Mouse (Mus musculus) intestine, postnatal 0 days (tissue): ENCODE data around the gene Cct4. TPM values are rescaled to one million over a fixed set of nuclear protein-coding genes. Genes with fewer than 3 reads are reported as not detected.

Source experiments
- ATAC-seq: fragments of 200-750 bp; cut with Nextera tagmentation; 2 replicates; pipeline ENCODE4 v1.8.0; 2017; ENCODE audit warnings: mild to moderate bottlenecking, moderate TSS enrichment, moderate library complexity
- H3K27ac ChIP-seq: fragments of 300-500 bp; sonication (generic); 2 replicates; pipeline ENCODE4 v1.5.1; 2014; ENCODE audit warnings: mild to moderate bottlenecking, low read depth, low read length, moderate library complexity
- H3K27me3 ChIP-seq: fragments of 300-500 bp; sonication (generic); replicated peaks from 2 replicates; pipeline ENCODE4 v1.6.1; 2014; ENCODE audit warnings: low read length, mixed read lengths; ENCODE audit not compliant: control insufficient read depth, insufficient read depth
- H3K36me3 ChIP-seq: fragments of 300-500 bp; sonication (generic); 2 replicates; pipeline ENCODE4 v1.6.1; 2014; ENCODE audit warnings: mild to moderate bottlenecking, moderate library complexity; ENCODE audit not compliant: control insufficient read depth, insufficient read depth
- H3K4me1 ChIP-seq: fragments of 300-500 bp; sonication (generic); replicated peaks from 2 replicates; pipeline ENCODE4 v1.6.1; 2014; ENCODE audit warnings: antibody characterized with exemption, low read length, mixed read lengths; ENCODE audit not compliant: control insufficient read depth, insufficient read depth
- H3K4me2 ChIP-seq: fragments of 300-500 bp; sonication (generic); replicated peaks from 2 replicates; pipeline ENCODE4 v1.6.1; 2014; ENCODE audit warnings: low read depth, mild to moderate bottlenecking, moderate library complexity
- H3K4me3 ChIP-seq: fragments of 300-500 bp; sonication (generic); 2 replicates; pipeline ENCODE4 v1.5.1; 2014; ENCODE audit warnings: low read depth, low read length
- H3K9ac ChIP-seq: fragments of 300-500 bp; sonication (generic); 2 replicates; pipeline ENCODE4 v1.6.1; 2014; ENCODE audit warnings: mild to moderate bottlenecking, low read depth, low read length
- H3K9me3 ChIP-seq: fragments of 300-500 bp; sonication (generic); 2 replicates; pipeline ENCODE4 v1.6.1; 2016; ENCODE audit warnings: mixed run types; ENCODE audit not compliant: control insufficient read depth
- CTCF ChIP-seq: sonication (generic); IDR thresholded peaks from 2 replicates; pipeline ENCODE4 v1.5.1; 2016; ENCODE audit warnings: low read depth, mild to moderate bottlenecking, control low read depth, antibody characterized with exemption, moderate library complexity
- WGBS: fragments of 180-500 bp; shearing (Covaris S2); extraction: QIAGEN DNeasy Blood & Tissue Kit; methylation state at CpG from one replicate; pipeline ENCODE4 v1.1.7; 2014; 5-methylcytosine and 5-hydroxymethylcytosine counted together
- polyA plus RNA-seq: library from polyadenylated mRNA; unstranded; fragments of >200 nt; fragmentation: Nextera tagmentation; extraction: Ambion mirVana; gene quantifications from 2 replicates; pipeline ENCODE4 v1.2.1, GENCODE M21; 2015

The Cct4 gene
- polyA plus RNA-seq, 1 experiment from 2014 or later, result 101 TPM

GRCm38 (mm10) chr11:22971835-22972709 lies 18.2 kb upstream of the Cct4 start, which contains the start of gene Zrsr1:
Zrsr1 (plus strand) TSS chr11:22972005.
- ATAC-seq, result peak; percentile 73
- H3K4me1 ChIP-seq, result no peaks in the 10 kb centered on the region
- 44% methylated on average over 56 of the region's 56 CpGs for WGBS

GRCm38 (mm10) chr11:22972746-22973526 lies 17.4 kb upstream of the Cct4 start:
- 45% methylated on average over 43 of the region's 46 CpGs for WGBS
- H3K9me3 ChIP-seq, result no peaks in the 10 kb centered on the region
- H3K36me3 ChIP-seq, result 0 out of 2 replicates have a peak, but pooled peaks cover 13% of the 10 kb centered on the region
- H3K9ac ChIP-seq, result peak overlapping the region; percentile 52
- H3K4me2 ChIP-seq, result peak overlapping the region; percentile 86
- H3K4me3 ChIP-seq, result peak overlapping the region; percentile 56
- H3K27me3 ChIP-seq, result no peaks in the 10 kb centered on the region
- TF ChIP-seq CTCF, result no peak
- H3K27ac ChIP-seq, result peak overlapping the region; percentile 75
- no peaks in the 10 kb centered on the region for H3K4me1 ChIP-seq
- peak; percentile 71 for ATAC-seq

More at GRCm38 (mm10) chr11:22971835-22972709, 18.2 kb upstream of the Cct4 start, which contains the start of gene Zrsr1:
- 0 out of 2 replicates have a peak, but pooled peaks cover 5% of the 10 kb centered on the region for H3K36me3 ChIP-seq
- H3K27me3 ChIP-seq, result no peaks in the 10 kb centered on the region
- peak within 1 kb of the TSS; percentile 86 for H3K4me2 ChIP-seq
- peak within 1 kb of the TSS; percentile 52 for H3K9ac ChIP-seq
- H3K27ac ChIP-seq, result peak within 1 kb of the TSS; percentile 75
- peak within 1 kb of the TSS; percentile 56 for H3K4me3 ChIP-seq
- no peaks in the 10 kb centered on the region for H3K9me3 ChIP-seq
- 0 out of 2 replicates have a peak, but pooled peaks have one; percentile 22 for TF ChIP-seq CTCF

- no peaks in the 10 kb centered on the region for H3K9me3 ChIP-seq
- WGBS, result 49% methylated on average over 14 of the region's 14 CpGs
- peaks cover 18% of the 10 kb centered on the region; the same call in 1 of the 2 replicates for H3K36me3 ChIP-seq
- no peaks in the 10 kb centered on the region for H3K4me1 ChIP-seq
- peak overlapping the region; percentile 67 for H3K4me2 ChIP-seq
- ATAC-seq, result peak; percentile 45
- H3K4me3 ChIP-seq, result peak overlapping the region; percentile 56
- H3K27me3 ChIP-seq, result no peaks in the 10 kb centered on the region
- peak overlapping the region; percentile 75; the same call in 1 of the 2 replicates for H3K27ac ChIP-seq
- H3K9ac ChIP-seq, result 0 out of 2 replicates have a peak overlapping the region, but pooled peaks have one; percentile 42
- no peak for TF ChIP-seq CTCF
Measured at GRCm38 (mm10) chr11:22973599-22973998, 16.7 kb upstream of the Cct4 start.

GRCm38 (mm10) chr11:22978215-22978614 lies 12.1 kb upstream of the Cct4 start:
- H3K27me3 ChIP-seq, result no peaks in the 10 kb centered on the region
- H3K36me3 ChIP-seq, result peaks cover 18% of the 10 kb centered on the region; the same call in 1 of the 2 replicates
- no peak for ATAC-seq
- no peak overlapping the region for H3K4me3 ChIP-seq
- no peak for TF ChIP-seq CTCF
- no peak overlapping the region for H3K27ac ChIP-seq
- no peaks in the 10 kb centered on the region for H3K9me3 ChIP-seq
- H3K4me1 ChIP-seq, result peaks cover 5% of the 10 kb centered on the region; the same call in 1 of the 2 replicates
- no peak overlapping the region for H3K9ac ChIP-seq
- no peak overlapping the region for H3K4me2 ChIP-seq
- 89% methylated on average over 3 of the region's 3 CpGs for WGBS

GRCm38 (mm10) chr11:22978711-22979110 lies 11.6 kb upstream of the Cct4 start:
- TF ChIP-seq CTCF, result no peak
- Histone ChIP-seq H3K9me3 (no peaks in the 10 kb centered on the region), H3K27ac (no peak overlapping the region), H3K4me2 (no peak overlapping the region), H3K27me3 (no peaks in the 10 kb centered on the region), H3K36me3 (peaks cover 18% of the 10 kb centered on the region; the same call in 1 of the 2 replicates), H3K4me1 (peaks cover 5% of the 10 kb centered on the region; the same call in 1 of the 2 replicates), H3K9ac (no peak overlapping the region), H3K4me3 (no peak overlapping the region)
- 67% methylated on average over 1 of the region's 1 CpGs for WGBS
- ATAC-seq, result no peak
